Mouse (Mus musculus) kidney, postnatal 10 days (tissue): ENCODE results near the gene Cc2d2b.

Source experiments
- DNase-seq: peaks from one replicate; pipeline ENCODE4 v3.0.0; 2021; ENCODE audit warnings: mixed read lengths

The Cc2d2b gene

DNA sequence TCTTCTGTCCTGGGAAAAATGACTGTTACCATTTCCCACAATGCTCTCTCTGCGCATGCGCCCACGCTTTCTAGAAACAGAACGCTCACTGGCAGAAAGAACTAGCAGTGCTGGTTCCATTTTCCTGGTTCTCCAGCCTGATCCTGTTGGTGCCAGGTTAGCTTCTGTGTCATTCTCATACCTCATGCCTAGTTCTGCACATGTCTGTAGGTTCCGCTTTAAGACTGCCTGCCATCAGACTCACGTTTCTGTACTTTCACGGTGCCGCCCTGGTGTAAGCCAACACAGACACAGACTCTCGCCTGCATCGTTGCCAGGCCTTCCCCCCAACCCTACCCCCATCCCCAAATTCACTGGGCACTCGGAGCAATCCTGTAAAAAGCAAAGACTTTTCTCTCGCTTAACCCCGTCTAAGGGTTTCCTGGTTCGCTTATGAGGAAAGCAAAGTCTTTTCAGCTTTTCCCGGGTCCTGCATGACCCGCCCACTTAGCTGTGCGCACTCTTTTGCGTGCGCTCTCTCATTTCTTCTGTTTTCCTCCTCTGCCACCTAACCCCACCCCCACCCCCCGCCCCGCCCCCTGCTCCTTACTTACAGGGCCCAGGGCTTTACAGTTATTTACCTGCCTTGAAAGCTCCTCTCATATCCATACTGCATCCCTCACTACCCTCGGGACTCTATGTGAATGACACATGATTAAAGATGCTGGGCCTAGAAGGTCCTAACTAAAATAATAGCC is 13.6 kb downstream of the Cc2d2b start:
- peak; percentile 35 for DNase-seq

GRCm38 (mm10) chr19:40767189-40767588 is 18.6 kb downstream of the Cc2d2b start:
- no peak for DNase-seq

GRCm38 (mm10) chr19:40769341-40769770 is 20.8 kb downstream of the Cc2d2b start:
- DNase-seq, result peak; percentile 36

- no peak for DNase-seq
Observed at GRCm38 (mm10) chr19:40788004-40788714, 39.6 kb downstream of the Cc2d2b start.

- DNase-seq, result no peak
Observed at GRCm38 (mm10) chr19:40788715-40789084, 40.1 kb downstream of the Cc2d2b start.

DNA sequence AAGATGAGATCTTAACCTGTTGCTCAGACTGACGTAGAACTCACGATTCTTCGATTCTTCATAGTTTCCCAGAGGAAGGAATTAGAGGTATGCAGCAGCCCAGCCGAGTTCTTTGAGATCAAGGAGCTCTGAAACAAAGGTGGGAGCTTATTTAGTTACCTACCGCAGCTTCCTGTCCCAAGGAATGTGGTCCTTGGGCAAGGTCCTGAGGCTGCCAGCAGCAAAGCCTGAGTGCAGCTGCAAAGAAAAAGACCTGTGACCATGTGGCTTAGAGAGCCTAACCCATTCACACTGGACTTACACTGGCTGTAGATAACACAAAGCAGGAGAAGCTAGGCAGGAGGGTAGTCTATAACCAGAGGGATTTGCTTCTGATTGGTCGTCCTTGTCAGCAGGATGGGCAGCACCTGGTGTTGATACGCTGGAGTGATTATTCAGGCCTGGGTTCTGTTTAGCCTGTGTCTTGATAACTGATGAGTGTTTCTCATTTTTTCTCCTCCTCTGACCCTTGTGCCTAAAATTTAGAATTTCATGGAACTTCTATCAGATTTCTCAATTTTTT is 56.7 kb downstream of the Cc2d2b start:
- DNase-seq, result no peak

DNA sequence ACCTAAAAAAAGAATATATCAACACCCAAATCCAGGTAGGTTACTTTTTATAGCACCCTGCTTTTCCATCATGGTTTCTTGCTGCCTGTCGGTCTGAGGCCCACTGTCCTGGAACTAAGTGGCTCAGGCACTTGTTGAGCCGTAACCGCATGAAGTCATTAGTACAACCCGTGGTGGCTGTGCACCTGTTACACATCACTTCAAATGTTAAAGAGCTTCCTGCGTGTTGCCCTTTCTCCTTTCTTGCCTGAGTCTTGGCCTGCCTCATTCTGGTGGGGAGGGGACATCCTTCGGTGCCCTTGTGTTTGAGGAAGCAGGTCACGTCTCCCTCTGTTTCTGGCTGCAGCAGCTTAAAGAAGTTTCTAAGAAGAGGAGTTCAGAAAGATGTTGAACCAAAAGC is 61.3 kb downstream of the Cc2d2b start:
- no peak for DNase-seq

DNA sequence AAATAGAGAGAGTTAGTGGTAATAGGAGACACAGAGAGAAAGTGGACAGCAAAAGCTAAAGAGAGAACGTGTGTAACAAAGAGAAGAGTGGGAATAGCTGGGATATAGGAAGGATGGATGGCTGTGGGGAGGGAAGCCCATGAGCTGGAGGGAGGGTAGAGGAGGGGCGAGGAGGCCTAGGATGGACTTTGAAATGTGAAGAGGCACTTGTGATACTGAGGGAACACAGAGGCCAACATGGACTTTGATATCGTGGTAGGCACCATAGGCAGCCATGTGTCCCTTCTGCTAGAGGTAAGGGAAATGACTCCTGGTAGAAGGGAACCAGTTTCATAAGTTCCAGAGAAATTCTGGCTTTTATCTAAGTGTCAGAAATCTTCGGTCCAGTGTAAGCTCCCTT is 63.3 kb downstream of the Cc2d2b start:
- no peak for DNase-seq

GRCm38 (mm10) chr19:40812778-40813177 is 64.2 kb downstream of the Cc2d2b start:
- no peak for DNase-seq

GRCm38 (mm10) chr19:40813385-40813784 is 64.8 kb downstream of the Cc2d2b start:
- no peak for DNase-seq

DNA sequence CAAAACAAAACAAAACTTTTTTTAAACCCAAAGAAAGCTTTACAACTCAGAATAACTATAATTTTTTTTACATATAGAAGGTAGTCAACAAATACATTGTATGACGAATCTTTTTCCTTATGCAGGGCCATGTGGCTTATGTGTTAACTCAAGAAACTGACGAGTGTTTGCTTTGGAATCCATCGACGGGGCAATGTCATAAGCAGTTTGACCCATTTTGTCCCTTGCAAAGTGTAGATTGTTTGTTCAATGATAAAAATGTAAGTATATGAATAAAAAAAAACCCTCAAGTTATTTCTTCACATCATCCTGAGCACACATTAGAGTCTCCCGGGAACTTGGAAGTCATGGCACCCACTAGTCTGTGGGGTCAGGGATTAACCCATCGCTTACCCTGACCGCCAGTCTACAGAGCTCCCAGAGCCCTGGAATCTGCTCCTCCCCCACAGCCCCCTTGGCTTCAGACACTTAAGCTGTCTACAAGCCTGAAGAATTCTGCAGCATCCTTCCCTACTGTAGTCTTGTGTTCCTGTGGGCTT is 67.2 kb downstream of the Cc2d2b start:
- no peak for DNase-seq

DNA sequence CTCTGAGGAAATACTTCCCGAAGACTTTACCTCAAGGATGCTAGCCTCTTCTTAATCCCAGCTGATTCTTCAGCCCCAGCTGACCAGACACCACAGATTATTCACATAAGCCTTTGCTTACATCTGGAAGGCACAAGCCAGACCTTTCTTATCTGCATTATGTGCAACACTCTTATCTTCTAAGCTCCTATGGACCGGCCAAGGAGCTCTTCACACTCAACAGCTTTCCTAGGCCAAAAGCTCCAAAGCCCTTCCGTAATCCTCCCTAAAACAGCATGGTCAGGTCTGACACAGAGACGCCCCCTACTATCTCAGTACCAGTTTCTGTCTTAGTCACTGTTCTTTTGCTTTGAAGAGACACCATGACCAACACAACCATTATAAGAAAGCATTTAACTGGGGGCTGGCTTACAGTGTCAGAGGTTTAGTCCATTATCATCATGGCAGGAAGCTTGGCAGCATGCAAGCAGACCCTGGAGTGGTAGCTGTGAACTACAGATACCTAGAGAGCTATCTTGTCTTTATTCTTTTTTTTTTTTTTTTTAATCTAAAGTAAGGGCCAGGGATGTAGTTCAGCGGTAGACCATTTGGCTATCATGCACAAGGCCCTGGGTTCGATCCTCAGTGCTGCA is 69.5 kb downstream of the Cc2d2b start:
- DNase-seq, result no peak

GRCm38 (mm10) chr19:40818764-40819163 is 70.2 kb downstream of the Cc2d2b start:
- no peak for DNase-seq

- DNase-seq, result no peak
Observed at GRCm38 (mm10) chr19:40821306-40821825, 72.8 kb downstream of the Cc2d2b start.

- no peak for DNase-seq
Observed at GRCm38 (mm10) chr19:40825636-40826035, 77.1 kb downstream of the Cc2d2b start.

DNA sequence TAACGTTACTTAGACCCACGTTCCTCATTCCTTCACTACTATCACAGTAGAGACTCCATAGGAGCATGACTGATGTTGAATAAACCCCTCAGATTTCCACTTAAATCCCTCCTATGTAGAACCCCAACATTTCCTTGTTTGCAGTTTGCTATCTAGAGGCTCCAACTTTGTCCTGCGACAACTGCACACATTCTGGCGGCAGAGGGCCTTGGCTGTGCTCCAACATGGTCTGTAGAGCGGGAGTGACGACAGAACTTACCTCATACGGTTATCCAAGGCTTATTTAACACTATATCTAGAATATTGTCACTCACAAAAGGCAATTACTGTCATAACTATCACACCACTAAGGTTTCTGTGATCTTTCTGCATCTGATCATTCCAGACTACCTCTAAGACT is 78.2 kb downstream of the Cc2d2b start:
- no peak for DNase-seq

- DNase-seq, result no peak
Observed at GRCm38 (mm10) chr19:40830198-40830597, 81.6 kb downstream of the Cc2d2b start.

DNA sequence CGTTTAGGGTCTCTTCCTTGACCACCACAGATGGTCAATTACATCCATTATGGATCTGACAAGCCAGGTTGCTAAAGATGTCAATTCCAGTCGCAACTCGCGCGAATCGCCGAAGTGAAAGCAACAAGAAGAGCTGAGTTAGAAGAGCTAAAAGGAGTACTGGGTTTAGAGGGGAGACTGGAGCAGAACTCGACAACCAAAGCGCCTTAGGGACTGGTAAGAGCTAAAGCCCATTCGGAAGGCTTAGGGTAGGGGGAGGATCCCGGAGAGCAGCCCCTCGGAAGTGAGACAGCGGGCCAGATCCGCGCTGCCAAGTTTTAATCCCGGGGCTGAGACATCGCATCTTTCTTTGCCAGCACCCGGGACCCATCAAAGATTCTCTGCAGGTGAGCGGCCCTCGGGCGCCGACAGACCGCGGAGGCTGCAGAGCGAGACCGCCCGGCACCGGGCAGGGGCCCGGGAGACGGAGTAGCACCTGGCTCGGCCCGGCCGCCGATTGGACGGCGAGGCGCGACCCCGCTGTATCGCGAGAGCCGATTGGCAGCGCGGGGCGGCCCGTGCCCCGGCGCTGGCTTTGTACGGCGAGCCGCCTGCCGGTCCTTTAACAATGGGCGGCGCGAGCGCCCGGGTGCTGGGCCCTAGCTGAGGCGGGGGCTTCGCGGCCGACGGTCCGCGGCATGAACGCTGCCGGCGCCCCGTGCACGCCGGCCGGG is 82.3 kb downstream of the Cc2d2b start, which contains the start of gene Ccnj:
Ccnj (plus strand) TSS at position 577 of the 713 bp plus-strand sequence.
- DNase-seq, result peak; percentile 95

- DNase-seq, result peak; percentile 74
Observed at GRCm38 (mm10) chr19:40831416-40832201, 83.1 kb downstream of the Cc2d2b start.

DNA sequence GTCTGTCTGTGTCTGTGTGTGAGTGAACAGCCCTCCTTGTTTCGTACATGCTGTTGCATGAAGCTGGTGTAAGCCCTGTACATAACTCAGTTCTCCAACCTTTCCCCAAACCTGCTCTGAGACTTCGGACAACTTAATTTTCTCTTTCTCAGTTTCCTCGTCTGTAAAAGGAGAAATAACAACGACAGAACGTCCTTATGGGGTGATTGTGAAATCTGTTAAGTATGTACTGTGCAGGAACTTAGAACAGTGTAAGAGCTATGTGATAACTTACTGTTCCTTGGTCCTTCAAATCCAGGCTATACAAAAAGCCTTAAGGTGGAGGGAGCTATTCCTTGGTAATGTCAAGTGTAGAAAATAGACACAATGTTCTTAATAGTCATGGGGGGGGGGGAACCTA is 83.8 kb downstream of the Cc2d2b start:
- DNase-seq, result no peak

GRCm38 (mm10) chr19:40834436-40834835 is 85.9 kb downstream of the Cc2d2b start:
- DNase-seq, result no peak
